Mouse (Mus musculus) layer of hippocampus, adult 11-12 months (tissue): Measurements from ENCODE around the gene Nrxn1.
A peak's percentile ranks its signal among the peaks of the same experiment; 100 is the strongest.
"Not testable (repeated sequence)": the region's sequence is repeated elsewhere in the genome, so short reads cannot be mapped to it uniquely, and the experiment has no call there.

Source experiments
- DNase-seq: peaks from one replicate; pipeline ENCODE4 v3.0.0; 2022; ENCODE audit warnings: low spot score

Nrxn1 gene

GRCm38 (mm10) chr17:90583196-90583595 lies 509.7 kb downstream of the Nrxn1 start:
- DNase-seq: no peak

- no peak for DNase-seq
Observed at GRCm38 (mm10) chr17:90569877-90570276, 523.0 kb downstream of the Nrxn1 start.

- no peak for DNase-seq
Observed at GRCm38 (mm10) chr17:90565186-90565585, 527.7 kb downstream of the Nrxn1 start.

GRCm38 (mm10) chr17:90556376-90556775 lies 536.5 kb downstream of the Nrxn1 start:
- no peak for DNase-seq

- no peak for DNase-seq
Observed at GRCm38 (mm10) chr17:90550415-90550814, 542.5 kb downstream of the Nrxn1 start.

- DNase-seq: no peak
Observed at GRCm38 (mm10) chr17:90546806-90547205, 546.1 kb downstream of the Nrxn1 start.

- DNase-seq: no peak
Observed at GRCm38 (mm10) chr17:90544639-90545259, 548.1 kb downstream of the Nrxn1 start.

- DNase-seq: no peak
Observed at GRCm38 (mm10) chr17:90543986-90544638, 548.8 kb downstream of the Nrxn1 start.

GRCm38 (mm10) chr17:90531443-90531842 lies 561.4 kb downstream of the Nrxn1 start:
- no peak for DNase-seq

- DNase-seq: no peak
Observed at GRCm38 (mm10) chr17:90506026-90506425, 586.8 kb downstream of the Nrxn1 start.

GRCm38 (mm10) chr17:90503999-90504398 lies 588.9 kb downstream of the Nrxn1 start:
- not testable (repeated sequence) for DNase-seq

GRCm38 (mm10) chr17:90501023-90501675 lies 591.7 kb downstream of the Nrxn1 start:
- DNase-seq: peak; percentile 80

- DNase-seq: no peak
Observed at GRCm38 (mm10) chr17:90479531-90480250, 613.2 kb downstream of the Nrxn1 start.

GRCm38 (mm10) chr17:90456748-90457147 lies 636.1 kb downstream of the Nrxn1 start:
- no peak for DNase-seq

GRCm38 (mm10) chr17:90455904-90456303 lies 637.0 kb downstream of the Nrxn1 start:
- DNase-seq: peak; percentile 60

- peak; percentile 29 for DNase-seq
Observed at GRCm38 (mm10) chr17:90455409-90455775, 637.5 kb downstream of the Nrxn1 start.

GRCm38 (mm10) chr17:90454738-90455408 lies 638.0 kb downstream of the Nrxn1 start:
- DNase-seq: no peak

GRCm38 (mm10) chr17:90454356-90454737 lies 638.5 kb downstream of the Nrxn1 start:
- DNase-seq: no peak

- DNase-seq: no peak
Observed at GRCm38 (mm10) chr17:90453280-90453679, 639.6 kb downstream of the Nrxn1 start.

GRCm38 (mm10) chr17:90452770-90453169 lies 640.1 kb downstream of the Nrxn1 start:
- DNase-seq: peak; percentile 49

GRCm38 (mm10) chr17:90451384-90451783 lies 641.5 kb downstream of the Nrxn1 start:
- DNase-seq: no peak

- DNase-seq: no peak
Observed at GRCm38 (mm10) chr17:90443067-90443466, 649.8 kb downstream of the Nrxn1 start.
